Mouse (Mus musculus): ENCODE results near the gene Cox6b2. TPM values are rescaled to one million over a fixed set of nuclear protein-coding genes. Genes with fewer than 3 reads are reported as not detected.

Gene Cox6b2
- polyA plus RNA-seq, 1 experiment from 2014 or later: 70.0 TPM

- 45% methylated on average over 18 of the region's 18 CpGs for WGBS
- Histone ChIP-seq H3K9ac (replicated peaks) (no peak overlapping the region), H3K36me3 (peaks cover 94% of the 10 kb centered on the region), H3K27ac (no peak overlapping the region), H3K4me1 (replicated peaks) (no peaks in the 10 kb centered on the region), H3K4me2 (no peak overlapping the region), H3K27me3 (no peaks in the 10 kb centered on the region), H3K9me3 (no peaks in the 10 kb centered on the region), H3K4me3 (replicated peaks) (no peak overlapping the region)
- no peak for ATAC-seq (ENCODE audit: insufficient number of reproducible peaks, insufficient read depth, low FRiP score, low TSS enrichment, low read depth)
Observed at GRCm38 (mm10) chr7:4705098-4705497, 47.8 kb downstream of the Cox6b2 start.

GRCm38 (mm10) chr7:4703195-4703594 is 49.7 kb downstream of the Cox6b2 start:
- Histone ChIP-seq H3K4me3 (replicated peaks) (no peak overlapping the region), H3K4me1 (replicated peaks) (no peaks in the 10 kb centered on the region), H3K9me3 (no peaks in the 10 kb centered on the region), H3K9ac (replicated peaks) (no peak overlapping the region), H3K27ac (no peak overlapping the region), H3K36me3 (peaks cover 93% of the 10 kb centered on the region), H3K27me3 (no peaks in the 10 kb centered on the region), H3K4me2 (no peak overlapping the region)
- ATAC-seq (ENCODE audit: insufficient number of reproducible peaks, insufficient read depth, low FRiP score, low TSS enrichment, low read depth): no peak
- 97% methylated on average over 7 of the region's 7 CpGs for whole genome bisulfite sequencing

DNA sequence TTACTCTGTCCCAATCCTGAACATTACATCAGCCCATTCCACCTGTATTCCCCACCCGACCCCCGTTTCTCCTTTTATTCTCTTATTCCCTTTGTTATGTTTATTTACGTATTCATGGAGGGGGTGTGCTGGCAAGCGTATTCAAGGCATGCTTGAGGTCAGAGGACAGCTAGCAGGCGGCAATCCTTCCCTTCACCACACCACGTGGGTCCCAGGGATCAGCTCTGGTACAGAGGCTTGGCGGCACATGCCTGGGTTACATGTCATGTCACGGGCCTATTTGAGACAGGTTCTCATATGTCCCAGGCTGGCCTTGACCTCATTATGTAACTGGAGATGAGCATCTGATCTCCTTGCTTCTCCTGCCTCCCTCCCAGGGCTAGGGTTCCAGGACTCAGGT is 50.6 kb downstream of the Cox6b2 start:
- no peak for ATAC-seq (ENCODE audit: insufficient number of reproducible peaks, insufficient read depth, low FRiP score, low TSS enrichment, low read depth)
- Histone ChIP-seq H3K27ac (no peak overlapping the region), H3K9me3 (no peaks in the 10 kb centered on the region), H3K36me3 (peaks cover 93% of the 10 kb centered on the region), H3K27me3 (no peaks in the 10 kb centered on the region), H3K4me2 (no peak overlapping the region), H3K9ac (replicated peaks) (no peak overlapping the region), H3K4me3 (replicated peaks) (no peak overlapping the region), H3K4me1 (replicated peaks) (no peaks in the 10 kb centered on the region)
- WGBS: 63% methylated on average over 8 of the region's 8 CpGs

Other genes with a start within 250 kb of the Cox6b2 start
- gene Tnnt1, start 236.7 kb downstream of the Cox6b2 start, polyA plus RNA-seq (2016; fragmentation: Nextera tagmentation; extraction: Ambion mirVana): 186 and 195 TPM in 2 replicates
- 4.3 and 5.7 TPM in 2 replicates for gene Tnni3, start 228.9 kb downstream of the Cox6b2 start, polyA plus RNA-seq (2016; fragmentation: Nextera tagmentation; extraction: Ambion mirVana)
- 3.7 and 4.1 TPM in 2 replicates for gene Dnaaf3, start 220.6 kb downstream of the Cox6b2 start, polyA plus RNA-seq (2016; fragmentation: Nextera tagmentation; extraction: Ambion mirVana)
- gene Syt5, start 205.6 kb downstream of the Cox6b2 start, polyA plus RNA-seq (2016; fragmentation: Nextera tagmentation; extraction: Ambion mirVana): 6.6 and 6.8 TPM in 2 replicates
- not detected in 2 replicates for gene Ptprh, start 149.1 kb downstream of the Cox6b2 start, polyA plus RNA-seq (2016; fragmentation: Nextera tagmentation; extraction: Ambion mirVana)
- gene Tmem86b, start 121.7 kb downstream of the Cox6b2 start, polyA plus RNA-seq (2016; fragmentation: Nextera tagmentation; extraction: Ambion mirVana): 1.9 and 2.4 TPM in 2 replicates
- 10.6 and 14.8 TPM in 2 replicates for gene Ppp6r1, start 94.1 kb downstream of the Cox6b2 start, polyA plus RNA-seq (2016; fragmentation: Nextera tagmentation; extraction: Ambion mirVana)
- gene Hspbp1, start 68.0 kb downstream of the Cox6b2 start, polyA plus RNA-seq (2016; fragmentation: Nextera tagmentation; extraction: Ambion mirVana): 107 and 111 TPM in 2 replicates
- 2.4 and 3.6 TPM in 2 replicates for gene Brsk1, start 62.5 kb downstream of the Cox6b2 start, polyA plus RNA-seq (2016; fragmentation: Nextera tagmentation; extraction: Ambion mirVana)
- 0.13 and 0.26 TPM in 2 replicates for gene Tmem150b, start 27.8 kb downstream of the Cox6b2 start, polyA plus RNA-seq (2016; fragmentation: Nextera tagmentation; extraction: Ambion mirVana)
- 67.3 and 73.3 TPM in 2 replicates for gene Kmt5c, start 13.0 kb downstream of the Cox6b2 start, polyA plus RNA-seq (2016; fragmentation: Nextera tagmentation; extraction: Ambion mirVana)
- not detected in 2 replicates for gene Fam71e2, start 18.2 kb upstream of the Cox6b2 start, polyA plus RNA-seq (2016; fragmentation: Nextera tagmentation; extraction: Ambion mirVana)
- not detected in 2 replicates for gene Il11, start 29.8 kb upstream of the Cox6b2 start, polyA plus RNA-seq (2016; fragmentation: Nextera tagmentation; extraction: Ambion mirVana)
- gene Tmem190, start 29.8 kb upstream of the Cox6b2 start, polyA plus RNA-seq (2016; fragmentation: Nextera tagmentation; extraction: Ambion mirVana): 0.54 TPM in 1 of 2 replicates, not detected in the other
- 6.5 and 6.8 TPM in 2 replicates for gene Tmem238, start 36.6 kb upstream of the Cox6b2 start, polyA plus RNA-seq (2016; fragmentation: Nextera tagmentation; extraction: Ambion mirVana)
- gene Rpl28, start 39.8 kb upstream of the Cox6b2 start, polyA plus RNA-seq (2016; fragmentation: Nextera tagmentation; extraction: Ambion mirVana): 396 and 399 TPM in 2 replicates
- gene Ube2s, start 59.5 kb upstream of the Cox6b2 start, polyA plus RNA-seq (2016; fragmentation: Nextera tagmentation; extraction: Ambion mirVana): 437 and 457 TPM in 2 replicates
- gene Shisa7, start 91.6 kb upstream of the Cox6b2 start, polyA plus RNA-seq (2016; fragmentation: Nextera tagmentation; extraction: Ambion mirVana): 0.12 and 0.21 TPM in 2 replicates
- gene Isoc2b, start 117.2 kb upstream of the Cox6b2 start, polyA plus RNA-seq (2016; fragmentation: Nextera tagmentation; extraction: Ambion mirVana): 4.2 and 5.2 TPM in 2 replicates
- gene Isoc2a, start 124.1 kb upstream of the Cox6b2 start, polyA plus RNA-seq (2016; fragmentation: Nextera tagmentation; extraction: Ambion mirVana): 0.97 and 1.3 TPM in 2 replicates
- gene Gm36210, start 153.4 kb upstream of the Cox6b2 start, polyA plus RNA-seq (2016; fragmentation: Nextera tagmentation; extraction: Ambion mirVana): not detected in 2 replicates
- gene Zfp628, start 162.1 kb upstream of the Cox6b2 start, polyA plus RNA-seq (2016; fragmentation: Nextera tagmentation; extraction: Ambion mirVana): 3.6 and 4.2 TPM in 2 replicates
- 3.1 and 4.4 TPM in 2 replicates for gene Nat14, start 168.9 kb upstream of the Cox6b2 start, polyA plus RNA-seq (2016; fragmentation: Nextera tagmentation; extraction: Ambion mirVana)
- 2.5 and 3.1 TPM in 2 replicates for gene Ssc5d, start 172.7 kb upstream of the Cox6b2 start, polyA plus RNA-seq (2016; fragmentation: Nextera tagmentation; extraction: Ambion mirVana)
- 0.29 and 0.51 TPM in 2 replicates for gene Sbk2, start 211.3 kb upstream of the Cox6b2 start, polyA plus RNA-seq (2016; fragmentation: Nextera tagmentation; extraction: Ambion mirVana)
- gene Sbk3, start 218.1 kb upstream of the Cox6b2 start, polyA plus RNA-seq (2016; fragmentation: Nextera tagmentation; extraction: Ambion mirVana): not detected in 2 replicates
- 34.0 and 39.9 TPM in 2 replicates for gene Zfp579, start 243.1 kb upstream of the Cox6b2 start, polyA plus RNA-seq (2016; fragmentation: Nextera tagmentation; extraction: Ambion mirVana)

Data from limb, embryonic 12.5 days (tissue).